Mouse (Mus musculus) cerebellum, adult 2 months (tissue): Measurements from ENCODE around the gene Zfp13. TPM values are rescaled to one million over a fixed set of nuclear protein-coding genes. Genes with fewer than 3 reads are reported as not detected.

Experiments
- DNase-seq, 2 experiments: peaks; one replicate each; pipeline ENCODE4 v3.0.0; 2021
- H3K27ac ChIP-seq: fragments of 200-500 bp; 2 replicates; pipeline ENCODE4 v1.5.1; 2012; ENCODE audit warnings: low read length, control low read depth, inconsistent platforms; ENCODE audit not compliant: insufficient read depth
- H3K27me3 ChIP-seq: fragments of 200-500 bp; 2 replicates; pipeline ENCODE4 v1.6.1; 2012; ENCODE audit warnings: inconsistent platforms, mild to moderate bottlenecking, low read length, moderate library complexity; ENCODE audit not compliant: control insufficient read depth, insufficient read depth
- H3K4me1 ChIP-seq: fragments of 200-500 bp; 2 replicates; pipeline ENCODE4 v1.6.1; 2011; ENCODE audit warnings: low read length; ENCODE audit not compliant: control insufficient read depth, insufficient read depth
- H3K4me3 ChIP-seq: fragments of 200-500 bp; replicated peaks from 2 replicates; pipeline ENCODE3; 2011; ENCODE audit warnings: mild to moderate bottlenecking, low read depth, low read length, control low read depth; ENCODE audit not compliant: insufficient read depth
- CTCF ChIP-seq: fragments of 200-500 bp; IDR thresholded peaks from 2 replicates; pipeline ENCODE4 v1.5.1; 2011; ENCODE audit warnings: low read depth, mild to moderate bottlenecking, control low read depth, low read length, moderate library complexity, borderline replicate concordance; ENCODE audit not compliant: insufficient read depth
- POLR2A ChIP-seq: fragments of 200-500 bp; IDR thresholded peaks from 2 replicates; pipeline ENCODE4 v1.6.1; 2011; ENCODE audit warnings: low read length, control low read depth, borderline replicate concordance; ENCODE audit not compliant: insufficient read depth
- WGBS: fragments of 180-500 bp; shearing (Covaris S2); methylation state at CpG from one replicate; pipeline ENCODE4 v1.1.7; 2018; 5-methylcytosine and 5-hydroxymethylcytosine counted together
- polyA plus RNA-seq: library from polyadenylated mRNA; depleted of rRNA; stranded (reverse); fragments of >200 nt; gene quantifications from 2 replicates; pipeline ENCODE4 v1.2.3, GENCODE M21; 2012

Zfp13 gene
- polyA plus RNA-seq, 1 experiment, result 27.2 TPM

DNA sequence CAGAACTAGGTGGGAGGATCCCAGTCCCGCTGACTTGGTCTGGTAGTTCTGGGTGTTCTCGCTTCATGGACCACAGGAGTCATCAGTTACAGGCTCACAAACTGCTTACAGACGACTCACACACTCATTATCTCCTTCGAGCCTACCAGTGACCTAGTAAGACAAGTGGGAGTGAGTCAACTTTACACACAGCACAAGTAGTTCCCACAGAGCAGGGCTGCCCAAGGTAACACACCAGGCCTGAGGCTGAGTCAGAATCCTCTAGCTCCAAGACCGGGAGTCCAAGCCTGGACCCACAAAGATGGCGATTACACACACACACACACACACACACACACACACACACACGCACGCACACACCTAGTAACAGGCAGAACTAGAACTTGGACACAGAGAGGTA lies 14.5 kb downstream of the Zfp13 start:
- WGBS, result 82% methylated on average over 8 of the region's 8 CpGs
- TF ChIP-seq POLR2A, result no peak
- no peak for TF ChIP-seq CTCF
- no peak overlapping the region for H3K27ac ChIP-seq
- H3K4me1 ChIP-seq, result peaks cover 11% of the 10 kb centered on the region
- no peak for DNase-seq
- H3K27me3 ChIP-seq, result no peaks in the 10 kb centered on the region
- peak overlapping the region; percentile 98 for H3K4me3 ChIP-seq

DNA sequence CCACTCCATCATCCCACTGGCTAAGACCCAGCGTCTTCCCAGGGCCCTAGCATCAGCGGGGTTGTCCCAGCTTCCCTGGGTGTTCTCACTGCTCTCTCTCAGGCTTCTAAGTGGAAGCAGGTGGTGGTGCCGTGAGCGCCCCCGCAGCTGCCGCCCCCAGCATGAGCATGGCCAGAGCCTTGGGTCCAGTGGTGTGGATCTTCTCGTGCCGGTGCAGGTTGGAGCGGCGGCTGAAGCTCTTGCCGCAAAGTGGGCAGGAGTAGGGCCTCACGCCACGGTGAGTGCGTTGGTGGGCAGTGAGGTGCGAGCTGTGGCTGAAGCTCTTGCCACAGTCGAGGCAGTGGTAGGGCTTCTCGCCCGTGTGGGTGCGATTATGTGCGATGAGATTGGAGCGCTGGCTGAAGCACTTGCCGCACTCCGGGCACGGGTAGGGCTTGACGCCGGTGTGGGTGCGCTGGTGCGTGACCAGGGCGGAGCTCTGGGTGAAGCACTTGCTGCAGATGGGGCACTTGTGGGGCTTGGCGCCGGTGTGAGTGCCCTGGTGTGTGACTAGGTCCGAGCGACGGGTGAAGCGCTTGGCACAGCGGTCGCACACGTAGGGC lies 23.2 kb downstream of the Zfp13 start:
- DNase-seq, result no peak
- Histone ChIP-seq H3K4me1 (no peaks in the 10 kb centered on the region), H3K27me3 (no peaks in the 10 kb centered on the region), H3K27ac (no peak overlapping the region), H3K4me3 (no peak overlapping the region)
- no peak for TF ChIP-seq POLR2A
- no peak for TF ChIP-seq CTCF
- WGBS, result 83% methylated on average over 38 of the region's 38 CpGs

DNA sequence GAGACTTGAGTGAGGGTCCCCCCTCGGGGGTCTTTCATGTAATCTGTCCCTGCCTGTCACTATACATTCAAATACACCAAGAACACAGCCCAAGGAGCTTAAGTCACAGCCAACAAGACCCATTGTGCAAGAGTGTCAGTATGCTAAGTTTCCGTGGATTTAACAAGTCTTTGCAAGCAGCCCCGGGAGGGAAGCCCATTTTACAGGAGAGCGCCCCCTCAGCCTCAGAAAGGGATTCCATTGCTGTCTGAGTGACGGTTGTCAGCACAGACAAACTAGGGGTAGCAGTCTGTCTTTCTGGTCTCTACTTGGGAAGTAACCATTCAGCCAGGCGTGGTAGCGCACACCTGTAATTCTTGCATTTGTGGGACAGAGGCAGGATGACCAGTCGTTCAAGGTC lies 25.2 kb downstream of the Zfp13 start:
- no peak for TF ChIP-seq POLR2A
- TF ChIP-seq CTCF, result no peak
- DNase-seq, result no peak
- Histone ChIP-seq H3K4me3 (no peak overlapping the region), H3K4me1 (no peaks in the 10 kb centered on the region), H3K27me3 (no peaks in the 10 kb centered on the region), H3K27ac (no peak overlapping the region)
- 93% methylated on average over 8 of the region's 8 CpGs for WGBS

DNA sequence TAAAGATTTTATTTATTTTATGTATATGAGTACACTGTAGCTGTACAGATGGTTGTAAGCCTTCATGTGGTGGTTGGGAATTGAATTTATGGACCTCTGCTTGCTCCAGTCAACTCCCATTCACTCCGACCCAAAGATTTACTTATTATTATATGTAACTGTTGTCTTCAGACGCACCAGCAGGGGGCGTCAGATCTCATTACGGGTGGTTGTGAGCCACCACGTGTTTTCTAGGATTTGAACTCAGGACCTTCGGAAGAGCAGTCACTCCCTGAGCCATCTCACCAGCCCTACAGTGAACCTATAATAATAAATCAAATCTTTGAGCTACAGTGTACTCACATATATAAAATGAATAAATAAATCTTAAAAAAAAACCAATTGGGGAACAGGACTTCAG lies 27.2 kb downstream of the Zfp13 start:
- DNase-seq, result no peak
- WGBS, result 81% methylated on average over 6 of the region's 6 CpGs
- no peak for TF ChIP-seq POLR2A
- TF ChIP-seq CTCF, result peak; percentile 13; the same call in 1 of the 2 replicates
- no peaks in the 10 kb centered on the region for H3K4me1 ChIP-seq
- no peak overlapping the region for H3K27ac ChIP-seq
- no peak overlapping the region for H3K4me3 ChIP-seq
- no peaks in the 10 kb centered on the region for H3K27me3 ChIP-seq

DNA sequence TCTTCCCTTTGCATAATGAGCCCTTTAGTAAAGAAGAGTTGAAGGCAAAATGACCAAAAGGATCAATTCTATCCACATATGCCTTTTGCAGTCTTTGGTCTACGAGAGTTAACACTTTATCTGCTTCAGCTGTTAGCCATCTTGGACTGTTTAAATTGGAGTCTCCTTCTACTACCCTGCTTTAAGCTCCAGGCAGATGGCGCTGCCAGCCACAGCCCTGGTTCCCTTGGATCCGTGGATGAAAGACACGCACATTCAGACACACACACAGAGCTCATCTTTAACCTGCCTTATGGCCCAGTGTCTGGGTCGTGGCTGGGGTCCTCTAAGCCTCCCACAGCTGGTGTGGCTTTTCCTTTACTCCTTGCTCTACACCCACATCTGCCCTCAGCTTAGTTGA lies 28.2 kb downstream of the Zfp13 start:
- no peak overlapping the region for H3K4me3 ChIP-seq
- DNase-seq, result no peak

DNA sequence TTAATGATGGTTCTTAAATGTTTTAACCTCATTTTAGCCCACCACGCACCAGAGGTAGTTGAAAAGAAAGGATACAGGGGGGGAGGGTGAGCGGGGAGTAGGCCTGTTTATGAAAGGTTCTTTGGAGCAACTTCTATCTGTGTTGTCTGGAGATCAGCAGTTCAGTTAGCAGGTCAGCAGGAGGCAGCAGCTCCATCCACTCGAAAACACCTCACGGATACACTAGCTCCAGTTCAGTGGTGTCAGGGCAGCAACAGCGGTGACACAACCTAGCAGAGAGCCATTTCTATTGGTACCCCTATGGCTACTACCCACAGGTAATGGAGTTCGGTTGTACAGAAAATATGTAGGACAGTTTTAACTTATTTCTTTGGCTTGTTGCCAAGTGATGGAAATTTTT lies 29.3 kb downstream of the Zfp13 start:
- WGBS, result 17% methylated on average over 6 of the region's 6 CpGs
- DNase-seq, result peak in 1 of 2 experiments; percentile 47
- Histone ChIP-seq H3K4me3 (no peak overlapping the region), H3K27ac (no peak overlapping the region), H3K27me3 (no peaks in the 10 kb centered on the region), H3K4me1 (no peaks in the 10 kb centered on the region; the same call in 1 of the 2 replicates)
- TF ChIP-seq POLR2A (no peak), CTCF (peak; percentile 72)

More for the DNA sequence above, 28.2 kb downstream of the Zfp13 start:
- H3K27ac ChIP-seq, result no peak overlapping the region
- H3K27me3 ChIP-seq, result no peaks in the 10 kb centered on the region
- 11% methylated on average over 5 of the region's 5 CpGs for WGBS
- TF ChIP-seq POLR2A, result no peak
- peak; percentile 23; the same call in 1 of the 2 replicates for TF ChIP-seq CTCF
- H3K4me1 ChIP-seq, result no peaks in the 10 kb centered on the region

DNA sequence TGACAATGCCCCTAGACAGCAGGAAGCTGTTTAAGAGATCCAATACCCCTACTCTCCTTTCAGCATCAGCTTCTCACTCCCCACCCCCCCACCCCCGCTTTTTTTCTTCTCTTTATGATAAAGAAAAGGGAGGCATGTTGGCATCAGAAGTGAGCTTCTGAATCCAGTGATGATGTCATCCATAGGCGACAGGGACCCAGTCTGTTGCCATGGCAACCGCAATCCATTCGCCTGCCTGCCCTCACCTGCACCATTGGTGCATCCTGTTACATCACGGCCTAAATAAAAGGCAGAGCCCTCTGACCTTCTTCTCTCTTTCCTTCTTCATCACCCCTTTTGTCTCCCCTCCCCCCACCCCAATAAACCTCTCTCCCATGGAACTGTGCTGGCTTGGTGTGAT lies 30.9 kb downstream of the Zfp13 start:
- TF ChIP-seq POLR2A, result no peak
- no peak for TF ChIP-seq CTCF
- 44% methylated on average over 5 of the region's 5 CpGs for WGBS
- Histone ChIP-seq H3K27me3 (no peaks in the 10 kb centered on the region), H3K4me1 (no peaks in the 10 kb centered on the region; the same call in 1 of the 2 replicates), H3K4me3 (no peak overlapping the region), H3K27ac (no peak overlapping the region)
- DNase-seq, result no peak

DNA sequence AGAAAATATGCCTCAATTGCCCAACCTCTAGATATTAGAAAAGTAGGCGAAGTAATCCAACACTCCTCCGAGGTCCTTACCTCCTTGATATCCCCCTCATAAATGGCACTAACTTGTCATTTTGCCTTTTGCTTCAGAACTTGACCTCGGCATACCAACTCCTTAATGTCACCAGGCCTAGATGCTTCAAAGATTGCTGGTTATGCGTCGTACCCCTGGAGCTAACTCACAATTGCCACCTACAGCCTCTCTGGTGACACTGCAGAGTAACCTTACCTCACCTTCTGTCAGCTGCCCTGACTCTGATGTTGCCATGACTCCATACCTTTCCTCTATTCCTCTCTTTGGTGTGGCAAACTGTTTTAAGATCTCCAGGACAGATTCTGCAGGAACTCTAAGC lies 32.5 kb downstream of the Zfp13 start:
- no peak overlapping the region for H3K27ac ChIP-seq
- TF ChIP-seq CTCF, result peak; percentile 14; the same call in 1 of the 2 replicates
- TF ChIP-seq POLR2A, result no peak
- DNase-seq, result no peak
- H3K27me3 ChIP-seq, result no peaks in the 10 kb centered on the region
- H3K4me3 ChIP-seq, result no peak overlapping the region
- H3K4me1 ChIP-seq, result no peaks in the 10 kb centered on the region; the same call in 1 of the 2 replicates
- WGBS, result 44% methylated on average over 5 of the region's 5 CpGs
